Mouse (Mus musculus): ENCODE data around the gene Ngdn.
"Not testable (repeated sequence)": the region's sequence is repeated elsewhere in the genome, so short reads cannot be mapped to it uniquely, and the experiment has no call there.

The Ngdn gene

DNA sequence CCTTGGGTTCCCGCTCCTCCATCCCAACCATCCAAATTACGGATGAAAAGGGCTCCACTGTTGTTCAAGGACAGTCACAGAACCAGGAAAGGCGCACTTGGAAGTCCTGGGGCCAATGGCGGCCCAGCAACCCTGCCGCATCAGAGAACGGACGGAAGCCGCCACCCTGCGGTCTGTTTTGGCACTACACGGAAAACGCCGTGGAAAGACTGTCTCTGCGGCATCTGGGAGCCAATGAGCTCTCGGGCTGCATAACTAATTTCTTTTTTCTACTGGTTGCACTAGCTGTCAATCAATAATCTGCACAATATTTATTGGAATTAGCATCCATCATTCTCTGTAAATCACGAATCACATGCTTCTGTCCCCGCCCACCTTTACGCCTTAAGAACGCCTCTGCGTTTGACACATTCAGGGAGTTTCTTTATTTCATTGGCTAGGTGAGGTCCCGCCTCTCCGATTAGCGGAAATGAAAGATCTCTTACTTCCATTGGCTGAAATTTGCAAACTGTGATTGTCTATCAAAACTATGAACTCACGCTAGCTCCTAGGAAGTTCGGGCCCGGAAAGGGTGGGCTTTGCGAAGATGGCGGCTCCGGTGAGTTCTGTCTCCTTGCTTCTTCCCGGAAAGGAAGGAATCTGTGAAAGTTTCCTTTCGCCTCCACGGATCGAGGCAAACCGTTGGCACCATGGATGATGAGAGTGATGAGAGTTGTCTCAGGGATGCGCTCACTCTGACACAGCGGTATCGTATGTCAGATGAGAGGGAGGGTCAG is at the start of gene Ngdn:
TSS of gene Ngdn (plus strand) at position 464 of the 776 bp plus-strand sequence.
- in situ Hi-C loops (cut with MboI; ENCODE audit: low pct_unique_long_range_greater_than_20kb in 1 of 2, low sequenced_read_pairs in 2 of 2, unreplicated experiment in 1 of 2), result loop anchor here (5.0 kb wide), 2 partner anchors 113 to 168 kb away; no protein-coding TSS in a partner anchor

DNA sequence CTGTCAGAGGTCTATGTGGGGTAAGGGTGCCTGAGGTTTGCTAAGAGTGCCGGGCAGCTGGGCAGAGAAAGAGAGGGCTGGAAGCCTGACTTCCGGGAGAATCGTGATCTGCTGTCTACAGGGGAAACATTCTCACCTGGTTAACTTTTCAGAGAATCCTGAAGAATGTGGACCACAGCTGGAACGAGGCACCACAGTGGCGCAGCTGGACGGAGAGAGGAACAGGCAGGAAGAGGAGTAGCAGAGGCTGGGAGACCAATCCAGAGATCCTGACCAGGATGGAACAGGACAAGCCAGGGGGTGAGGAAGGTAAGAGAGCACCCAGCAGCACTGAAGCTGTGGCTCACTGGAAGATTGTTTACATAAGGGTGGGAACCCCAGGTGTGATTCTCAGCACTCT is 49.6 kb upstream of the Ngdn start:
- in situ Hi-C loops (cut with MboI; ENCODE audit: low pct_unique_long_range_greater_than_20kb in 1 of 2, low sequenced_read_pairs in 2 of 2, unreplicated experiment in 1 of 2), result no loop called here

DNA sequence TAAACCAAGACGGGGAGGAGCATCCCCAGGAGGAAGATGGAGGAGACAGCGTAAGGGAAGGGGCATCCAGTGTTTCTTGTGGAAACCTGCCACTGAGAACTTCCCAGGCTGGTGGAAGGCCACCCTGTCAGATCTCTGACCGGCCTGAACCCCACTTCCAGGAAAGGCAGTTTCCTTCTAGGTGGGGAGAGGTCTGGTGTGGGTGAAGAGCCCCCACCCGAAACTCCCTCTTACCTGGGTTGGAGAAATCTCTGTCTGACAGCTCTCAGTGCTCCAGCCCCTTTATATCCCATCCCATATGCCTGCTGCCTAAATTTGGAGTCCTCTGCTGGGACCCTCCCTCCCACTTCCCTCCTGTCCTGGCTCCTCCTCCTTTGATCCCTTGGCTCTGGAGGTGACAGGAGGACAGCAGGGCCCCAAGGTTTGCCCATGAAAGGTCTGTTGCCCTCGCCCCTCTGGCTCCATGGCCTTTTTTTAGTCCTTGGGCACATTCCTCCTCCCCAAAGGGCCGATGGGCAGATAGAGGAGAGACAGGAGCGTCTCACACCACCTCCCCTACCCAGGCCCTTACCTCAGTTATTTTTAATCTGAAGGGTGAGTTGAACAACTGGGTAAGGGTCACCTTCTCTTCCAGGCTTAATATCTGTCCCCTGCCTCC is 48.8 kb upstream of the Ngdn start, which contains the start of gene Myh6:
TSS of gene Myh6 (minus strand) at position 608 of the 658 bp plus-strand sequence.
- in situ Hi-C loops (cut with MboI; ENCODE audit: low pct_unique_long_range_greater_than_20kb in 1 of 2, low sequenced_read_pairs in 2 of 2, unreplicated experiment in 1 of 2), result no loop called here

DNA sequence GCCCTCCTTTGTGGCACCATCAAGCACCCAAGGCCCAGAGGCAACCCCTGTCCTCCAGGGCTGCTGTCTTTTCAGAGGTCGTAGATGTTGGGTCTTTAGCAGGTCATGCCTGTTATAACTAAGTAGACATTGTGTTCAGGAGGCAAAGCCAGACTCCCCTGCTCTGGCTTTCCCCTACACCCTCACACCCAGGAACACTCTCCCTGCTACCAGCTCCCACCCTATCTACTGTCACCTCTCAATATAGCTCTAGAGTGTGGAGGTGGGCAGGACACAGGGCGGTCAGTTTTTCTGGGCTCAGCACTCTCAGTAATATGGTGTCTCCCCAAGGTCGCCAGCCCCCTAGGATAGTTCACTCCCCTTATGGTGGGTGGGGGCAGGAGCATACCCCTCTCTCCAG is 47.4 kb upstream of the Ngdn start:
- in situ Hi-C loops (cut with MboI; ENCODE audit: low pct_unique_long_range_greater_than_20kb in 1 of 2, low sequenced_read_pairs in 2 of 2, unreplicated experiment in 1 of 2), result no loop called here

DNA sequence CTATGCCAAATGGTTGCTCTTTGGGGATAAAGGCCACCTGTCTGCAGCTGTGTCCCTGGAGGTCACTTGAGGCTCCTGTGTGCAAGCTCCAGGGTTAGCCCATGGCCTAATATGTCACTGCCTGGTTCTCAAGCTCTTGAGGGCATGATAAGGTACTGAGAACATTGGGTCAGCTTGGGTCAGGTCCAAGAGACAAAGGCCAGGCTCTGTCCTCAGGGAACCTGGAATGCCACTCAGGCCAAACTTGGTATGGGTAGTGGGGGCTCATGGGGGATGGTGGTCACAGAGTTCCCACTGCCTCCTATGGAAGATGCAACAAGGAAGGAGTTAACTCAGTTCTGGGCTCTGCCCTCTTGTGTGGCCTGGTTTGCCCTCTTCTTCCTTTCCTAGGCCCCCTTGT is 46.9 kb upstream of the Ngdn start:
- in situ Hi-C loops (cut with MboI; ENCODE audit: low pct_unique_long_range_greater_than_20kb in 1 of 2, low sequenced_read_pairs in 2 of 2, unreplicated experiment in 1 of 2), result no loop called here

DNA sequence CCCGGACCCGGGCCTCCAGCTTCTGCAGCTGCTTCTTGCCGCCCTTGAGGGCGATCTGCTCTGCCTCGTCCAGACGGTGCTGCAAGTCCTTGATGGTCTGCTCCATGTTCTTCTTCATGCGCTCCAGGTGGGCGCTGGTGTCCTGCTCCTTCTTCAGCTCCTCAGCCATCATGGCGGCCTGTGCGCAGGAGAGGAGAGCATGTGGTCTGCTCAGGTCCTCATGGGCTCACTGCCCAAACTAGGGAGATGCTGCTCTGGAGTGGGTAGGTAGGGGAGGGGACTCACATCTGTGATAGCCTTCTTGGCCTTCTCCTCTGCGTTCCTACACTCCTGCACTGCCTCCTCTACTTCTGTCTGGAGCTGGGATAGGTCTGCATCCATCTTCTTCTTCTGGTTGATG is 42.5 kb upstream of the Ngdn start:
- in situ Hi-C loops (cut with MboI; ENCODE audit: low pct_unique_long_range_greater_than_20kb in 1 of 2, low sequenced_read_pairs in 2 of 2, unreplicated experiment in 1 of 2), result not testable (repeated sequence)

DNA sequence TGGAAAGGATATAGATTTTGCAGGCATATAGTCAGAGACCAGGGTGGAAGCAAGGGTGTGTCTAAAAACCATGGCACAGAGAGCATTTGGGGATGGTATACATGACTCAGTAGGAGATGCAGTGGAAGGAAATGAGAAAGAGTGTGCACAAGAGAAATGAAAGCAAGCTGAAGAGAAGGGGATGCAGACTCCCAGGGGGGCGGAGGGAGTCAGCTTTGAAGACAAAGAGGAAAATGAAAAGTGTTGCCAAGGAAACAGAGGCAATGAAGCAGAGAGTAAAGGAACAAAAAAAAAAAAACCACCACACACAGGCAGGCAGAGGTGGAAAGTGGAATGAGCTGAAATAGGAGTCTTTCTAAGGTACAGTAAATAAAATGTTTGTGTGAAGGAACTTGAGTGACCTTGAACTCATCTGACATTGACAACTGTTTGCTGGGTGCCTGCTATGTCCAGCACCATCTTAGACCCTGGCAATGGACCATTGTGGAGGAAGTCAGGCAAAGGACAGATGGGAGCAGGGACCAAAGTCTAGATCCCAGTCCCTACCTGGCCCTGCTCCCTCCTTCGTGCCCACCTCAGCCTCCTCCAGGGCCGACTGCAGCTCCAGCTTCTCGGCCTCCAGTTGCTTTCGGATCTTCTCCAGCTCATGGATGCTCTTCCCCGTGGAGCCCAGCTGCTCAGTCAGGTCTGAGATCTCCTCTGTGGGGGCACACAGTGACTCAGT is 41.0 kb upstream of the Ngdn start:
- in situ Hi-C loops (cut with MboI; ENCODE audit: low pct_unique_long_range_greater_than_20kb in 1 of 2, low sequenced_read_pairs in 2 of 2, unreplicated experiment in 1 of 2), result no loop called here

DNA sequence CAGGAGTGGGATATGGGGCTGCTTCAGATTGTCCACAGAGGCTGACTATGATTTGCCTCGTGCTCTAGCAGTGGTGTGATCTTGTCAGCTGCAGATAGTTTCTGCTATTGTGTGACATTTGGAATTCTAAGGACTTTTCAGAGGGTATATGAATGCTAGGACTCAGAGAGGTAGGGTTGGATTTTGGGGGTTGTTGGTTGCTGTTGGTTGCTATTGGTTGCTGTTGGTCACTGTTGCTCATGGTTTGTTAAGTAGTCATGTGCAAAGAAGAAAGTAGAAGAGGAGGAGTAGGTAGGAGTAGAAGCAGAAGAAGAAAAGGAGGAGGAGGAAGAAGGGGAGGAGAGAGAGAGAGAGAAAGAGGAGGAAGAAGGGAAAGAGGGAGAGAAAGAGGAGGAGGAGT is 38.6 kb upstream of the Ngdn start, which contains the start of gene Gm17428:
TSS of gene Gm17428 (plus strand) at position 301 of the 400 bp plus-strand sequence.
- in situ Hi-C loops (cut with MboI; ENCODE audit: low pct_unique_long_range_greater_than_20kb in 1 of 2, low sequenced_read_pairs in 2 of 2, unreplicated experiment in 1 of 2), result no loop called here

DNA sequence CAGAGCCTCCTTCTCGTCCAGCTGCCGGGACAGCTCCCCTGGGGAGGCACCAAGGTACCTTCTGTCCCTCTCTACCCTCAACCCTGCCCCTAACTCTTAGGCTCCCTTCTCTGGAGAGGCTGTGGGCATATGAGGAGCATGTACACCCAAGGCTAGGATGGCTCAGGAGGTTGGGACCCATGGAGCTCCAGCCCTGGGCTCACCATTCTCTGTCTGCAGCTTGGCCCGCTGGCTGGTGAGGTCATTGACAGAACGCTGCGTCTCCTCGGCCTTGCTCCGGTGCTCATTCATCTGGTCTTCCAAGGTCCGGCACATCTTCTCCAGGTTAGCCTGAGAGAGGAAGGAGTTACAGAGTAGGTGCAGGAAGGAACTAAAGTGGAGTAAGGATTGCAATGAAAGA is 36.6 kb upstream of the Ngdn start:
- in situ Hi-C loops (cut with MboI; ENCODE audit: low pct_unique_long_range_greater_than_20kb in 1 of 2, low sequenced_read_pairs in 2 of 2, unreplicated experiment in 1 of 2), result no loop called here

DNA sequence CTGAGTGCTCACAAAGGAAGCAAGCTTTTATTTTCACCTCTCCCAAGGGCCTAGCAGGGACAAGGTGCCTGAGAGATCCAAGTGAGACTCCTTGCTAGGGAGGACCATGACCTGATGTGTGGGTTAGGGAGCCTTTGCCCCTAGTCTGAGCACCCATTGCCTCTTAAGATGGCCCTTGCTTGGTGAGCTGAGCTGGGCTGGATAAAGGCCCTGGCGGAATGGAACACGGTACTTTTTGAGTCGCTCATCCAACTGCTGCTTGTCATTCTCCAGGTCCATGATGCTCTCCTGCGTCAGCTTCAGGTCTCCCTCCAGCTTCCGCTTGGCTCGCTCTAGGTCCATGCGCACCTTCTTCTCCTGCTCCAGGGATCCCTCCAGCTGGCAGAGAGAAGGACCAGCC is 33.3 kb upstream of the Ngdn start:
- in situ Hi-C loops (cut with MboI; ENCODE audit: low pct_unique_long_range_greater_than_20kb in 1 of 2, low sequenced_read_pairs in 2 of 2, unreplicated experiment in 1 of 2), result no loop called here

DNA sequence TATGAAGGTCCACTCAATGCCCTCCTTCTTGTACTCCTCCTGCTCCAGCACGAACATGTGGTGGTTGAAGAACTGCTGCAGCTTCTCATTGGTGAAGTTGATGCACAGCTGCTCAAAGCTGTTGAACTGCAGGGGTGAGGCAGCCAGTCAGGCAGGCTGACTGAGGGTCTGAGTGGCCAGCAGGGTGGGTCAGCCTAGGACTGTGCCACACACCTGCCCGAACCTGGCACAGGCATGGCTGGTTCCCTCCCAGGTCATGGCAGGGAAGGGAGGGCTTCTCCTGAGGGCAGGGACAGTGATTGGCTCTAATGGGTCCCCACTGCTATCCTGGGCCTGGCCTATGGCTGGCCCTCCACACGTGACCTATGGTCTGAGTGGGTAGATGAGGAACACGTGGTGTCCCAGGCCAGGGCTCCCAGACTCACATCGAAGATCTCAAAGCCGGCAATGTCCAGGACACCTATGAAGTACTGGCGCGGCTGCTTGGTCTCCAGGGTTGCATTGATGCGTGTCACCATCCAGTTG is 26.8 kb upstream of the Ngdn start:
- in situ Hi-C loops (cut with MboI; ENCODE audit: low pct_unique_long_range_greater_than_20kb in 1 of 2, low sequenced_read_pairs in 2 of 2, unreplicated experiment in 1 of 2), result not testable (repeated sequence)

DNA sequence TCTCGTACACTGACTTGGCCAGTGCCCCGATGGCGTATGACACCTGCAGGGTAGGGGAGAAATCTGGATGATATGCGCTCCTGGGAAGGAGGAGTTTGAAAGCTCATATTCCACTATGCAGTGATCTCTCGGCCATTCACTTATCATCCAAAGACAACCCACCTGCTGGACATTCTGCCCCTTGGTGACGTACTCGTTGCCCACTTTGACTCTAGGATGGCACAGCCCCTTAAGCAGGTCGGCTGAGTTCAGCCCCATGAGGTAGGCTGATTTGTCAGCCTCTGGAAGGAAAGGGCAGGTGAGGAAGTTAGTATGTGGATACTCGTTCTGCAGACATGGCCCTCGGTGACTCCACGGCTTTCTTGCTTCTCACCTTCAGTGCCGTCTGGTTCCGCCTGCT is 26.4 kb upstream of the Ngdn start:
- in situ Hi-C loops (cut with MboI; ENCODE audit: low pct_unique_long_range_greater_than_20kb in 1 of 2, low sequenced_read_pairs in 2 of 2, unreplicated experiment in 1 of 2), result no loop called here

DNA sequence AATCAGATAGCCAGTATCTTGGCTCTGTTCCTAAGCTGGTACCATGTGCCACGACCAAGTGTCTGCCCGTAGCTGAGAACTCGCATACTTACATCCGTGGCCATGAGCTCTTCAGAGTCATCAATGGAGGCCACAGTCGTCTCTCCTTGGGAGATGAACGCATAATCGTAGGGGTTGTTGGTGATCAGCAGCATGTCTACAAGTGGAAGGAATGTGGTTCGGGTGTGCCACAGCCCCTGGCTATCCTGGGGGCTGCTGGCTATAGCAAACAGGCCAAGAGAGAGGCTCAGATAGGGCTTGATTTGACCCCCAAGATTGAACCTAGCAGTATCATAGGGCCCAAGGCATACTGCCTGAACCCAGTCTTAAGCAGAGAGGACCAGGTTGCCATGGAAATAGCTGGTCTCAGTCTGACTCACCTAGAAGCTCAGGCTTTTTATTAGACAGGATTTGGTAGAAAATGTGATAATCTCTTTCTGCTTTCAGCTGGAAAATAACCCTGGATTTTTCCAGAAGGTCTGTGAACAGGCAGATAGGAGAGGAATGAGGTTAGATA is 25.3 kb upstream of the Ngdn start:
- in situ Hi-C loops (cut with MboI; ENCODE audit: low pct_unique_long_range_greater_than_20kb in 1 of 2, low sequenced_read_pairs in 2 of 2, unreplicated experiment in 1 of 2), result no loop called here

DNA sequence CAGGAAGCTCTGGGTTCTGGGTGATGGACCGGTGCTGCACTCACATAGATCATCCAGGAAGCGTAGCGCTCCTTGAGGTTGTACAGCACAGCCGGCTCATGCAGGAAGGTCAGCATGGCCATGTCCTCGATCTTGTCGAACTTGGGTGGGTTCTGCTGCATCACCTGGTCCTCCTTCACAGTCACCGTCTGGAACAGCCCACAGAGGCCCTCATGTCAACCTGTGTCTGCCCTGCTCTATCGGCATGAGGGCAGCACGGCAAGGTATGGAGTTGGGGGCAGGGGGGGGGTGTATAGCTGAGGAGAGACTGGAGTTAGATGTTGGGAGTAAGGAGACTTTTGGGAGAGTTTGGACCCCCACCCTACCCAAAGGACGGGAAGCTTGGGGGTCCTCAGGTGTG is 23.1 kb upstream of the Ngdn start:
- in situ Hi-C loops (cut with MboI; ENCODE audit: low pct_unique_long_range_greater_than_20kb in 1 of 2, low sequenced_read_pairs in 2 of 2, unreplicated experiment in 1 of 2), result no loop called here

DNA sequence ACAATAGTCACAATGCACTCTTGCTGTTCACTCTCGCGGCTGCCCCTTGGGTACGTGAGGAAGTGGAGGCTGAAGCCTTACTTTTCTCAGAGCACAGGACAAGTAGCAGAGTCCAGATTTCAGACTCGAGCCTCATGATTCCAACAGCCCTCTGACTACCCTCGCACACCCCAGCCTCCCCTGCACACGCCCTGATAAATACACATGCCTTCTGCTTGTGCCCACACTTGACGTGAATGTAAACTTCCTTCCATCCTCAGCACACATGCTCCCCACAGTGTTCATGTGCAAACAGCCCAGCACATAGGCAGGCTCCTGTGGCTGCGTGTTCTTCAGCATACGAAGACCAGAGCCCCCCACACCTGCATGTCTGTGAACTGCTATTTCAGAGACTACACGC is 21.6 kb upstream of the Ngdn start:
- in situ Hi-C loops (cut with MboI; ENCODE audit: low pct_unique_long_range_greater_than_20kb in 1 of 2, low sequenced_read_pairs in 2 of 2, unreplicated experiment in 1 of 2), result no loop called here

DNA sequence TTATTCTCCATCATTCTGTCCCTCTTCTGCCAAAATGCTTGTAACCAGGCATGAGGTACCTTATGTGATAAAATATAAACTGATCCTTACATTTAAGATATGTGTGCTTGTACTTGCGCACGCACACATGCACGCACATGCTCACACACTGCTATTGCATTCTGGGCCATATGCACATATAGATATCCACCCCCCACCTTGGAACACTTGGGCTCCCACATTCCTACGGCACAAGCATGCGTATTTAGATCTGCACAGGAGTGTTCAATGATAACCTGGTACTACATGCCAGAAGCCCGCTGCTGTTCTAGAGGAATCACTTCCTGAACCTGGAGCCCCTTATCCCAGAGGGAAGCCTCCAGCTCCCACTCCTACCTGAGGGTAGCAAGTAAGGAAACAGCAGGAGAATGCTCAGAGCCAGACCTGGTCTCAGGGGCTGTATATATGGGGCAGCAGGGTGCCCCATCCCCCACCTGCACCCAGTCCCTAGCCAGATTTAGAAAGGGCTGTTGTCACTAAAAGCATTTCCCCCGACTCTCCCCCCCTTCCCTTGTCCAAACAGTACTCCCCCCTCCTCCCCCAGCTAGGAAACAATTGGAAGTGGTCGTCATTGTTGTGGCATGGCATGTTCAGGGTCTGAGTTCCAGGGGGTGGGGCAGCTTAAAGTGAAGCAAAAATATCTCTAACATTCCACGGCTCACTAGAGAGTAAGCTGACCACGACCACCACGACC is 21.0 kb upstream of the Ngdn start, which contains the start of gene Myh7:
TSS of gene Myh7 (minus strand) at position 491 of the 733 bp plus-strand sequence.
- in situ Hi-C loops (cut with MboI; ENCODE audit: low pct_unique_long_range_greater_than_20kb in 1 of 2, low sequenced_read_pairs in 2 of 2, unreplicated experiment in 1 of 2), result no loop called here

DNA sequence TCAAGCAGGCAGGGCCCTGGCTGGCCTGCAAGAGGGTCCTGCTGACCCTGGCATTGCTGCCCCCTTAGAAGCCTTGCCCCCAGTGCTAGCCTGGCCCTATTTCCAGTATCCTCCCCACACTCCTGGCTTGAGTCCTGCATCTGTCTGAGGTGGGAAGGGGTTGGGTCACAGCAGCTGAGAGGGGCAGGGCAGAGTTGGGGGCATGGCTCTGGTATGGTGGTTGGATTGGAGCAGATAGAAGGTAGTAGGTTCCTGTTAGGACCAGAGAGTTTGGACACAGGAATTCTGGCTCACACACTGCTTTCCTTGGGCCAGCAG is 20.4 kb upstream of the Ngdn start:
- in situ Hi-C loops (cut with MboI; ENCODE audit: low pct_unique_long_range_greater_than_20kb in 1 of 2, low sequenced_read_pairs in 2 of 2, unreplicated experiment in 1 of 2), result no loop called here

DNA sequence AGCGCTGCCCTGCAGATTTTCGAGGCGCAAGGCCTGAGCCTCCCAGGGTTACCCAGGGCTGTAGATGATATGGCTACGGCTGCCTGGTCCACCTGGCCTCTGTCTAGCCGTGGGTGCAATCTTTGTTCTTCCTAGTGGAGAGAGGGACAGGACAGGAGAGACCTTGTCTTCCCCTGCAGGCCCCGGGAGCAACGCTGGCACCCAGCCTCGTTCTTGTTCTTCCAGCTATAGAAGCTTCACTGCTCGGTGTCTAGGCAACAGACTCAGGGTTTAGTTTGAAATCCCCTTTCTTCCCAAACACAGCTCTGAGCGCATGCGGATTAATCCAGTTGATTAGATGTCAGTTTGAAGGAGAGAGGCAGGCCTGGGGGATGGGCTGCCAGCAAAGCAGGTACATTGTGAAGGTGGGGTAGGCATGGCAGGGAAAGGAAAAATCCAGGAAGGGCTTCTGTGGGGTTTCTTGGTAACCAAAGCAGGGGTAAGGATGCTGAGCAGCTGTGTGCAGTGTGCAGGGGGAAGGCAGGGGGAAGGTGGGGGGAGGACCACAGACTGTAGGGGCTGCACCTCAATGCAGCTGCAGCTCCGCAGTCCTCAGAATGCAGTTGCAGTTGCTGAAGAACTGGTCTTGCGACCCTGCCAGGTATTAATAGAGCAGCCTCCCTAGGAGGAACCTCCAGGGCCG is 19.7 kb upstream of the Ngdn start:
- in situ Hi-C loops (cut with MboI; ENCODE audit: low pct_unique_long_range_greater_than_20kb in 1 of 2, low sequenced_read_pairs in 2 of 2, unreplicated experiment in 1 of 2), result no loop called here

Data from mouse embryonic stem cell (cell line).